Mouse (Mus musculus): Measurements from ENCODE around the gene Pdpk1.
"Not testable (repeated sequence)": the region's sequence is repeated elsewhere in the genome, so short reads cannot be mapped to it uniquely, and the experiment has no call there.

Gene Pdpk1

GRCm38 (mm10) chr17:24163176-24163962, 12.6 kb upstream of the Pdpk1 start, which contains the start of gene Amdhd2:
Gene Amdhd2 (minus strand): TSS chr17:24163766.
- peak; percentile 92 to 93 for DNase-seq (ENCODE audit: low read depth in 1 of 2, low spot score in 2 of 2)

- DNase-seq (ENCODE audit: low read depth in 1 of 2, low spot score in 2 of 2) = no peak
These were observed 12.0 kb upstream of the Pdpk1 start for GRCm38 (mm10) chr17:24162584-24163175.

- DNase-seq (ENCODE audit: low read depth in 1 of 2, low spot score in 2 of 2) = no peak
These were observed 10.7 kb upstream of the Pdpk1 start for GRCm38 (mm10) chr17:24161466-24161865.

- DNase-seq (ENCODE audit: low read depth in 1 of 2, low spot score in 2 of 2) = no peak
These were observed 6.8 kb upstream of the Pdpk1 start for GRCm38 (mm10) chr17:24157526-24157925.

- no peak for DNase-seq (ENCODE audit: low read depth in 1 of 2, low spot score in 2 of 2)
These were observed 6.4 kb upstream of the Pdpk1 start for GRCm38 (mm10) chr17:24157121-24157520.

- DNase-seq (ENCODE audit: low read depth in 1 of 2, low spot score in 2 of 2) = no peak
These were observed 5.7 kb upstream of the Pdpk1 start for GRCm38 (mm10) chr17:24156394-24156793.

GRCm38 (mm10) chr17:24155742-24156141, 5.0 kb upstream of the Pdpk1 start:
- DNase-seq (ENCODE audit: low read depth in 1 of 2, low spot score in 2 of 2) = no peak

- DNase-seq (ENCODE audit: low read depth in 1 of 2, low spot score in 2 of 2) = no peak
These were observed 3.7 kb upstream of the Pdpk1 start for GRCm38 (mm10) chr17:24154463-24154862.

GRCm38 (mm10) chr17:24151890-24152563, 1.3 kb upstream of the Pdpk1 start:
- DNase-seq (ENCODE audit: low read depth in 1 of 2, low spot score in 2 of 2) = peak in 1 of 2 experiments; percentile 72

- DNase-seq (ENCODE audit: low read depth in 1 of 2, low spot score in 2 of 2) = no peak
These were observed 658 bp upstream of the Pdpk1 start for GRCm38 (mm10) chr17:24151382-24151781.

- DNase-seq (ENCODE audit: low read depth in 1 of 2, low spot score in 2 of 2) = no peak
These were observed 1.3 kb downstream of the Pdpk1 start for GRCm38 (mm10) chr17:24149421-24149820.

GRCm38 (mm10) chr17:24142897-24143296, 7.8 kb downstream of the Pdpk1 start:
- DNase-seq (ENCODE audit: low read depth in 1 of 2, low spot score in 2 of 2) = no peak

GRCm38 (mm10) chr17:24141425-24141920, 9.3 kb downstream of the Pdpk1 start:
- DNase-seq (ENCODE audit: low read depth in 1 of 2, low spot score in 2 of 2) = peak; percentile 88 to 89

- no peak for DNase-seq (ENCODE audit: low read depth in 1 of 2, low spot score in 2 of 2)
These were observed 9.8 kb downstream of the Pdpk1 start for GRCm38 (mm10) chr17:24140845-24141424.

GRCm38 (mm10) chr17:24139968-24140367, 10.8 kb downstream of the Pdpk1 start:
- DNase-seq (ENCODE audit: low read depth in 1 of 2, low spot score in 2 of 2) = no peak

GRCm38 (mm10) chr17:24139256-24139655, 11.5 kb downstream of the Pdpk1 start:
- no peak for DNase-seq (ENCODE audit: low read depth in 1 of 2, low spot score in 2 of 2)

GRCm38 (mm10) chr17:24137226-24137880, 13.4 kb downstream of the Pdpk1 start:
- no peak for DNase-seq (ENCODE audit: low read depth in 1 of 2, low spot score in 2 of 2)

- DNase-seq (ENCODE audit: low read depth in 1 of 2, low spot score in 2 of 2) = no peak
These were observed 16.7 kb downstream of the Pdpk1 start for GRCm38 (mm10) chr17:24134062-24134461.

- not testable (repeated sequence) for DNase-seq (ENCODE audit: low read depth in 1 of 2, low spot score in 2 of 2)
These were observed 17.8 kb downstream of the Pdpk1 start for GRCm38 (mm10) chr17:24132919-24133318.

- DNase-seq (ENCODE audit: low read depth in 1 of 2, low spot score in 2 of 2) = no peak
These were observed 19.2 kb downstream of the Pdpk1 start for GRCm38 (mm10) chr17:24131570-24131969.

- DNase-seq (ENCODE audit: low read depth in 1 of 2, low spot score in 2 of 2) = not testable (repeated sequence)
These were observed 21.5 kb downstream of the Pdpk1 start for GRCm38 (mm10) chr17:24129246-24129645.
